Mouse (Mus musculus) heart, adult 8-10 months (tissue): ENCODE results near the gene Alox12e. TPM values are rescaled to one million over a fixed set of nuclear protein-coding genes. Genes with fewer than 3 reads are reported as not detected.

Source experiments
- DNase-seq: peaks from one replicate; pipeline ENCODE4 v3.0.0; 2022; ENCODE audit warnings: low spot score
- total RNA-seq, 4 experiments: library from RNA; stranded (reverse); gene quantifications; 2 replicates each; pipeline ENCODE4 v1.2.4; 2022

Alox12e gene
- total RNA-seq, 4 experiments from 2014 or later = not detected

DNA sequence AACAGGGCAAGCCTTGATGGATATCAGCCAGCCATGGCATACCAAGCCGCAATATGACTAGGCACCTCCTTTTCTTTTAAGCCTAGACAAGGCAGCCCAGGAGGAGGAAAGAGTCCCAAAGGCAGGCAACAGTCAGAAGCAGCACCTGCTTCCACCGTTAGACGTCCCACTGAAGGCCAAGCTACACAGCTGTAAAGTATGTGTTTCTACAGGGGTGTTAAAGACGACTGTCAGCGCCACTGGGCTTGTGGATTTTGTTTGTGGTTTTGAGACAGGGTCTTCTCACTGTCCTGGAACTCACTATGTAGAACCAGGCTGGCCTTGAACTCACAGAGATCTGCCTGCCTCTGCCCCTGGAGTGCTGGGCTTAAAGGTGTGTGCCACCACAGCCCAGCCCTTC, 36.7 kb downstream of the Alox12e start:
- DNase-seq = no peak

DNA sequence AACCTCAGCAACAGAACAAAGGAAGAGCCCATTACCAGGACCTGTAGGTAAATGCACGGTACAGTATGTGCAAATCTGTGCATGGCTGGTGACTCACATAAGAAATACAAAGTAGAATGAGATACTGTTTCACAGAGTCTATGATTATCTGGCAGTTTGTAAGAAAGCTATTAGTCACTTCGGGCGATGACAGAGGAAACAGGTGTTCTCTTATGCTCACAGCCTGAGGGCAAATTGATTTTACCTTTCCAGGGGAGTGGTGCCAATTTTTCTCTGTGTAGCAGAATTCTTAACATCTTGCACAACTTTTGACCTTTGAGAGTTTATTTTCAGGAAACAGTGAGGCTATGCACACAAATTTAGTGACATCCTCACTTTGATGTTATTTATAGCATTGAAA, 37.7 kb downstream of the Alox12e start:
- DNase-seq = no peak

DNA sequence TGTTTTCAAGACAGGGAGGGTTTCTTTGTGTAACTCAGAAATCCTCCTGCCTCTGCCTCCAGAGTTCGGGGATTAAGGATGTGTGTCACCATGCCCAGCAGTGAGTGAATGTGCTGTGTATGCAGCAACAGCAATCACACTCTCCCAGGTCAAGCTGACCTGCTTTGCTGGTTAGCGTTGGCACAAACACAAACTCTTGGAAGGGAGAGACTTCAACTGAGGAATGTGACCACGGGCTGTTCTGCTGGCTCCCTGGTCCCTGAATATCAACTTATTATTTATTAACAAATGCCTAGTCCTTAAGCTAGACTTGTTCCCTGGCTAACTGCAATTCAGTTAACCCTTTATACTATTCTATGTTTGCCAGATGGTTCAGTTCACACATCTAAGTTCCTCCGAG, 38.8 kb downstream of the Alox12e start:
- no peak for DNase-seq

DNA sequence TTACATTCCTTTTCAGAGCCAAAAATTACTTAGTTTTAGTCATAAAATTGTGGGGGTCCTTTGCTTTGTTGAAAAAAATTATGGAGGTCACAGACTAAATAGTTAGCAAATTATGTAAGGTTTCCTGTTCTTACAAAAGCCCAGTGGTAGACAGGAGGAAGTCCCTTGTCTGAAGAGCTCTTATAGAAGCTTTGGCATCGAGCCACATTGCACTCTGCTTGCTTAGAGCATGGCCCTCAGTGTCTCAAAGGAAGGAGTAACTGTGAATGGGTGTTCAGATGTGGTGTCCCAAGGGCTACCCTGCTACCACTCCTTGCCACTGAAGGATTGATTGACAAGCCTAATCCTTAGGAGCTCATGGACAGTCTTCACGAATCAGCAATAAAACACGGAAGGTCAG, 42.0 kb downstream of the Alox12e start:
- no peak for DNase-seq

DNA sequence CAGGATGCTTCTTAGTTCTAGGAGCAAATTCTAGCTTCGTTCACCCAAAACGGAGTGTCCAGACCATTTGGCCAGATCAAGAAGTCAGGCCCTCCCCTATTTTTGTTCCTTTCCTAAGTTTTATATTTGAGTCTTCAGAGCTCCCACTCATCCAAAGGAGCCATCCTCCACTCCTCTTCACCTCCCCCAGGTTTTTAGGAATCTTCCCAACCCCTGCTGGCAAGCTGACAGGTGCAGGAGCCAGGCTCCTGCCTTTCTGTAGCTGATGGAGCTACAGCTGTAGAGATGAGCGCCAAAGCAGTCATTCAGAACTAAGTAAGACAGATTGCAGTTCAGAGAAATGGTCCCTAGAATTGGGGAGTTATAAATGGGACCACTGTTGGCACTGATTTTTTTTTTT, 43.5 kb downstream of the Alox12e start:
- no peak for DNase-seq

DNA sequence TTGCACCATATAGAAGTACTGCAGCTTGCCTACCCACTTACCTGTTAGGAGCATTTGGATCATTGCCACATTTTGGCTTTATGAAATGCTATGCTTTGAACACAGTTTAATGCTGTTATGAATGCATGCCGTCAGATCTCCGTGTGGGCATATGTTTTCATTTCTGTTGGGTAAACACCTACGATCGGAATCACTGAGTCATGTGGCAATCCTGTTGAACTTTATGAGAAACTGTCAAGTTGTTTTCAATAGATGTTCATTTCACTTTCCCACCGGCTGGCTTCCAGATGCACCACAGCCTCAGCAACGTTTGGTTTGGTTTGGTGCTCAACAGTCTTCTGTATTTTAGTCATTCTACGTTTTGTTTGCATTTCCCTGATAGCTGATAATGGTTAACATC, 50.8 kb downstream of the Alox12e start:
- DNase-seq = no peak

DNA sequence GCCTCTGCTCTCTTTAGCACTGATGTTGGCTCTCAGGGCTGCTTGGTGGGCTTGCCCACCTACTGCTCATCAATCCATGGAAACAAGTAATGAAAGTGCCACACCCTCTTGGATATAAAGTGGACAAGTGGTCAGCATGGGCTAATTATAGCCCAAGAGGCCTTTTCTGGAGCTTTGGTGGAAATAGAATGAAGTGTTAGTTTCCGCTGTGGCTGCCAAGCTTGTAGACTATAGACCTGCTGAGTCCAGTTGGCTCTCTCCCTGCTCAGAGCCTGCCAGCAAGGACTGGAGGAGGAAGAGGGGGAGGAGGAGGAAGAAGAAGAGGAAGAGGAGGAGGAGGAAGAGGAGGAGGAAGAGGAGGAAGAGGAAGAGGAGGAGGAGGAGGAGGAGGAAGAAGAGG, 56.0 kb downstream of the Alox12e start:
- DNase-seq = peak; percentile 60

DNA sequence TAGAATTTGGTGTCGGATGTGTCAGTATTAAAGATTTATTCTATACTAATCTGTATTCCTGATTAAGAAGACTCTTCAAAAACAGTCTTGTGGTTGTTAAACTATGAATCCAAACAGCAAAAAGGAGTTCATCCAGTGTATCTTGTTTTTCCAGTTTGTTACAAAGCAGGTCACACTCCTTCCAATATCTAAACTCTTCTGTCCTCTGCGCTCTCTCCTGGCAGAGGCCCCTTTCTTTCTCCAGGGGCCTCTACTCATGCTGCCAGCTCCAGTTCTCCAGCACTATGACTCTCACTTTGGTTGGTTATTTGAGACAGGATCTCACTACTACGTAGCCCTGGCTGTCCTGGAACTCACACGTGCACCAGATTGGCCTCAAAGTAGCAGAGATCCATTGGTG, 56.6 kb downstream of the Alox12e start:
- no peak for DNase-seq

Other genes starting within 250 kb of the Alox12e start
- gene Asgr2, start 230.0 kb downstream of the Alox12e start, total RNA-seq = under 1 TPM in 1 of 4 experiments, not detected in 3; 0.34 TPM
- gene Mgl2, start 192.3 kb downstream of the Alox12e start, total RNA-seq = 1 to 10 TPM; 2.6 to 4.5 (median 3.2) TPM
- 1 to 10 TPM; 1.7 to 4.2 (median 3.2) TPM for gene Clec10a, start 166.4 kb downstream of the Alox12e start, total RNA-seq
- gene Slc16a11, start 109.9 kb downstream of the Alox12e start, total RNA-seq = 1 to 10 TPM in 1 of 4 experiments, under 1 TPM in 3; 0.38 to 2.8 (median 0.68) TPM
- gene Slc16a13, start 101.6 kb downstream of the Alox12e start, total RNA-seq = 1 to 10 TPM; 2.5 to 3.6 (median 3.4) TPM
- 10 to 100 TPM in 3 of 4 experiments, 1 to 10 TPM in 1; 5.9 to 22.0 (median 17.3) TPM for gene Bcl6b, start 92.8 kb downstream of the Alox12e start, total RNA-seq
- gene 0610010K14Rik, start 84.7 kb downstream of the Alox12e start, total RNA-seq = 10 to 100 TPM; 22.2 to 31.6 (median 29.0) TPM
- 1 to 10 TPM; 1.2 to 2.7 (median 2.4) TPM for gene Gm21988, start 82.8 kb downstream of the Alox12e start, total RNA-seq
- 100 to 1,000 TPM in 2 of 4 experiments, 10 to 100 TPM in 2; 91.2 to 119 (median 96.3) TPM for gene Rnasek, start 82.8 kb downstream of the Alox12e start, total RNA-seq
- 1 to 10 TPM; 2.6 to 4.0 (median 3.1) TPM for gene Alox12, start 67.3 kb downstream of the Alox12e start, total RNA-seq
- gene Alox15, start 29.4 kb upstream of the Alox12e start, total RNA-seq = 10 to 100 TPM in 1 of 4 experiments, 1 to 10 TPM in 1, under 1 TPM in 2; 0.25 to 79.7 (median 1.2) TPM
- 10 to 100 TPM; 19.1 to 23.0 (median 20.6) TPM for gene Pelp1, start 87.4 kb upstream of the Alox12e start, total RNA-seq
- 10 to 100 TPM in 2 of 4 experiments, 1 to 10 TPM in 2; 9.0 to 10.9 (median 9.9) TPM for gene Arrb2, start 110.0 kb upstream of the Alox12e start, total RNA-seq
- 10 to 100 TPM in 1 of 4 experiments, 1 to 10 TPM in 3; 5.9 to 10.6 (median 6.9) TPM for gene Med11, start 129.3 kb upstream of the Alox12e start, total RNA-seq
- gene Zmynd15, start 136.8 kb upstream of the Alox12e start, total RNA-seq = 1 to 10 TPM; 1.1 to 2.7 (median 1.9) TPM
- 10 to 100 TPM in 1 of 4 experiments, 1 to 10 TPM in 3; 8.4 to 10.3 (median 9.6) TPM for gene Cxcl16, start 137.4 kb upstream of the Alox12e start, total RNA-seq
- 1 to 10 TPM in 3 of 4 experiments, under 1 TPM in 1; 0.49 to 2.2 (median 1.5) TPM for gene Tm4sf5, start 182.6 kb upstream of the Alox12e start, total RNA-seq
- gene Vmo1, start 192.0 kb upstream of the Alox12e start, total RNA-seq = not detected
- gene Gltpd2, start 196.6 kb upstream of the Alox12e start, total RNA-seq = not detected
- gene Psmb6, start 202.7 kb upstream of the Alox12e start, total RNA-seq = 100 to 1,000 TPM; 218 to 249 (median 234) TPM
- gene Gm40193, start 210.3 kb upstream of the Alox12e start, total RNA-seq = not detected
- gene Pld2, start 217.4 kb upstream of the Alox12e start, total RNA-seq = 1 to 10 TPM; 6.2 to 8.6 (median 8.2) TPM
- gene Mink1, start 240.3 kb upstream of the Alox12e start, total RNA-seq = 10 to 100 TPM; 47.8 to 52.8 (median 49.4) TPM